Mouse (Mus musculus) forebrain, embryonic 11.5 days (tissue): ENCODE results near the gene Krtap6-5. TPM values are rescaled to one million over a fixed set of nuclear protein-coding genes. Genes with fewer than 3 reads are reported as not detected.

ENCODE experiments used
- polyA plus RNA-seq: library from polyadenylated mRNA; unstranded; fragments of >200 nt; fragmentation: Nextera tagmentation; extraction: Ambion mirVana; gene quantifications from 2 replicates; pipeline ENCODE4 v1.2.1, GENCODE M21; 2014

Krtap6-5 gene
- polyA plus RNA-seq, 1 experiment from 2014 or later: not detected

Other genes starting within 250 kb of the Krtap6-5 start
- gene Gm20741, start 235.7 kb downstream of the Krtap6-5 start, polyA plus RNA-seq: not detected in 2 replicates
- not detected in 2 replicates for gene Krtap15, start 227.7 kb downstream of the Krtap6-5 start, polyA plus RNA-seq
- not detected in 2 replicates for gene Krtap14, start 221.7 kb downstream of the Krtap6-5 start, polyA plus RNA-seq
- gene Krtap19-1, start 178.5 kb downstream of the Krtap6-5 start, polyA plus RNA-seq: not detected in 2 replicates
- not detected in 2 replicates for gene Krtap19-2, start 173.6 kb downstream of the Krtap6-5 start, polyA plus RNA-seq
- not detected in 2 replicates for gene Krtap19-3, start 169.8 kb downstream of the Krtap6-5 start, polyA plus RNA-seq
- not detected in 2 replicates for gene Krtap19-4, start 162.8 kb downstream of the Krtap6-5 start, polyA plus RNA-seq
- gene Krtap19-5, start 151.4 kb downstream of the Krtap6-5 start, polyA plus RNA-seq: not detected in 2 replicates
- gene Krtap19-9b, start 115.6 kb downstream of the Krtap6-5 start, polyA plus RNA-seq: not detected in 2 replicates
- not detected in 2 replicates for gene Krtap16-3, start 85.0 kb downstream of the Krtap6-5 start, polyA plus RNA-seq
- gene Krtap22-2, start 37.1 kb downstream of the Krtap6-5 start, polyA plus RNA-seq: not detected in 2 replicates
- not detected in 2 replicates for gene Gm10229, start 32.6 kb downstream of the Krtap6-5 start, polyA plus RNA-seq
- not detected in 2 replicates for gene Krtap6-1, start 16.2 kb downstream of the Krtap6-5 start, polyA plus RNA-seq
- not detected in 2 replicates for gene Gm10228, start 6.4 kb downstream of the Krtap6-5 start, polyA plus RNA-seq
- gene 1110025L11Rik, start 16.1 kb upstream of the Krtap6-5 start, polyA plus RNA-seq: not detected in 2 replicates
- gene Krtap6-3, start 36.1 kb upstream of the Krtap6-5 start, polyA plus RNA-seq: not detected in 2 replicates
- not detected in 2 replicates for gene Gm6358, start 93.0 kb upstream of the Krtap6-5 start, polyA plus RNA-seq
- gene Gm10061, start 103.2 kb upstream of the Krtap6-5 start, polyA plus RNA-seq: not detected in 2 replicates
- not detected in 2 replicates for gene Gm9789, start 110.1 kb upstream of the Krtap6-5 start, polyA plus RNA-seq
- gene Gm7735, start 121.6 kb upstream of the Krtap6-5 start, polyA plus RNA-seq: not detected in 2 replicates
- not detected in 2 replicates for gene 1110057P08Rik, start 126.9 kb upstream of the Krtap6-5 start, polyA plus RNA-seq
- not detected in 2 replicates for gene Krtap20-2, start 158.0 kb upstream of the Krtap6-5 start, polyA plus RNA-seq